In genomic region chr5:64078740-64079461, GRCm38 (mm10) we compare ENCODE assay signal across 8 mouse cellular contexts. TPM values are rescaled to one million over a fixed set of nuclear protein-coding genes. Genes with fewer than 3 reads are reported as not detected.
A peak's percentile ranks its signal among the peaks of the same experiment; 100 is the strongest.
DNase-seq lines count a peak whose midpoint lies in the region; ATAC-seq and TF ChIP-seq lines count a peak whose summit lies in the region.

No protein-coding gene starts in this region.

- no peak for TF ChIP-seq CTCF in cerebellum, adult 2 months (IDR thresholded peaks at IDR 0.05; ENCODE audit: borderline replicate concordance, insufficient read depth, low read depth, low read length)

- no peak overlapping the region for H3K9ac ChIP-seq in forebrain, embryonic 13.5 days
- no peak overlapping the region for H3K9ac ChIP-seq in forebrain, embryonic 11.5 days (ENCODE audit: low read length)
- H3K9ac ChIP-seq in limb, embryonic 12.5 days (replicated peaks) = no peak overlapping the region

- H3K27ac ChIP-seq in forebrain, embryonic 13.5 days = no peak overlapping the region; the same call in 1 of the 2 replicates
- H3K27ac ChIP-seq in forebrain, embryonic 11.5 days (ENCODE audit: low read depth, low read length) = no peak overlapping the region
- H3K27ac ChIP-seq in limb, embryonic 12.5 days = no peak overlapping the region
- no peak overlapping the region for H3K27ac ChIP-seq in limb, embryonic 10.5 days
- no peak overlapping the region for H3K27ac ChIP-seq in cerebellum, adult 2 months (ENCODE audit: insufficient read depth, low read length)

- peak; percentile 53; the same call in 1 of the 2 replicates for ATAC-seq in forebrain, embryonic 13.5 days
- no peak for ATAC-seq in forebrain, embryonic 11.5 days (replicated peaks; ENCODE audit: low FRiP score)
- peak; percentile 42; the same call in 1 of the 2 replicates for ATAC-seq in limb, embryonic 12.5 days (ENCODE audit: insufficient number of reproducible peaks, insufficient read depth, low FRiP score, low TSS enrichment, low read depth)

- no peak overlapping the region for H3K4me2 ChIP-seq in forebrain, embryonic 13.5 days
- no peak overlapping the region for H3K4me2 ChIP-seq in forebrain, embryonic 11.5 days (ENCODE audit: low read depth, low read length, severe bottlenecking)
- no peak overlapping the region for H3K4me2 ChIP-seq in limb, embryonic 12.5 days

- no peak overlapping the region for H3K4me3 ChIP-seq in forebrain, embryonic 13.5 days
- H3K4me3 ChIP-seq in forebrain, embryonic 11.5 days (ENCODE audit: low read depth, low read length) = no peak overlapping the region
- H3K4me3 ChIP-seq in limb, embryonic 12.5 days (replicated peaks) = no peak overlapping the region
- no peak overlapping the region for H3K4me3 ChIP-seq in limb, embryonic 10.5 days
- no peak overlapping the region for H3K4me3 ChIP-seq in cerebellum, adult 2 months (replicated peaks; ENCODE audit: insufficient read depth, low read depth, low read length)

- no peak for DNase-seq in forebrain, embryonic 11.5 days (ENCODE audit: low spot score)
- DNase-seq in limb, embryonic 10.5 days (ENCODE audit: low spot score) = no peak
- DNase-seq in embryo, embryonic 9.5 days (ENCODE audit: extremely low spot score) = peak; percentile 19
- DNase-seq in mesoderm, embryonic 11.5 days (ENCODE audit: low read depth, low spot score) = peak; percentile 61
- no peak for DNase-seq in cerebellum, adult 2 months
- DNase-seq in urinary bladder, postnatal 14 days (ENCODE audit: low spot score) = no peak

- H3K4me1 ChIP-seq in forebrain, embryonic 13.5 days = no peaks in the 10 kb centered on the region; the same call in 1 of the 2 replicates
- H3K4me1 ChIP-seq in forebrain, embryonic 11.5 days (replicated peaks; ENCODE audit: control insufficient read depth, insufficient read depth, low read length) = no peaks in the 10 kb centered on the region
- no peaks in the 10 kb centered on the region for H3K4me1 ChIP-seq in limb, embryonic 12.5 days (replicated peaks)
- peaks cover 13% of the 10 kb centered on the region for H3K4me1 ChIP-seq in limb, embryonic 10.5 days
- no peaks in the 10 kb centered on the region for H3K4me1 ChIP-seq in cerebellum, adult 2 months (ENCODE audit: control insufficient read depth, insufficient read depth, low read length)

- no peaks in the 10 kb centered on the region for H3K27me3 ChIP-seq in forebrain, embryonic 13.5 days
- H3K27me3 ChIP-seq in forebrain, embryonic 11.5 days (ENCODE audit: control insufficient read depth, insufficient read depth, low read length) = no peaks in the 10 kb centered on the region
- H3K27me3 ChIP-seq in limb, embryonic 12.5 days = no peaks in the 10 kb centered on the region
- H3K27me3 ChIP-seq in limb, embryonic 10.5 days (ENCODE audit: low read depth, poor library complexity, severe bottlenecking) = no peaks in the 10 kb centered on the region
- no peaks in the 10 kb centered on the region for H3K27me3 ChIP-seq in cerebellum, adult 2 months (ENCODE audit: control insufficient read depth, insufficient read depth, low read length)

- no peak for TF ChIP-seq POLR2A in cerebellum, adult 2 months (IDR thresholded peaks at IDR 0.05; ENCODE audit: borderline replicate concordance, insufficient read depth, low read length)

- H3K9me3 ChIP-seq in forebrain, embryonic 13.5 days (replicated peaks) = no peaks in the 10 kb centered on the region
- no peaks in the 10 kb centered on the region for H3K9me3 ChIP-seq in forebrain, embryonic 11.5 days (ENCODE audit: control insufficient read depth, low read length)
- no peaks in the 10 kb centered on the region for H3K9me3 ChIP-seq in limb, embryonic 12.5 days
- no peaks in the 10 kb centered on the region for H3K9me3 ChIP-seq in limb, embryonic 10.5 days (replicated peaks)

- WGBS in forebrain, embryonic 13.5 days = 72% methylated on average over 7 of the region's 7 CpGs
- WGBS in forebrain, embryonic 11.5 days = 76% methylated on average over 7 of the region's 7 CpGs
- 34% methylated on average over 7 of the region's 7 CpGs for WGBS in limb, embryonic 12.5 days
- 39% methylated on average over 7 of the region's 7 CpGs for WGBS in limb, embryonic 10.5 days
- 39% methylated on average over 7 of the region's 7 CpGs for WGBS in cerebellum, adult 2 months

- H3K36me3 ChIP-seq in forebrain, embryonic 13.5 days (ENCODE audit: poor library complexity, severe bottlenecking) = no peaks in the 10 kb centered on the region
- H3K36me3 ChIP-seq in forebrain, embryonic 11.5 days (ENCODE audit: control insufficient read depth, insufficient read depth, low read length) = no peaks in the 10 kb centered on the region
- H3K36me3 ChIP-seq in limb, embryonic 12.5 days = no peaks in the 10 kb centered on the region
- H3K36me3 ChIP-seq in limb, embryonic 10.5 days = no peaks in the 10 kb centered on the region

RNA-seq across cellular contexts. Expression of gene Pgm2, which starts 13.8 kb away (rescaled TPM):
- 30.0 and 30.8 TPM in 2 replicates for polyA plus RNA-seq in forebrain, embryonic 13.5 days (2015; fragmentation: Nextera tagmentation; extraction: Ambion mirVana)
- polyA plus RNA-seq in forebrain, embryonic 11.5 days (2014; fragmentation: Nextera tagmentation; extraction: Ambion mirVana) = 27.7 and 29.7 TPM in 2 replicates
- polyA plus RNA-seq in limb, embryonic 12.5 days (2016; fragmentation: Nextera tagmentation; extraction: Ambion mirVana) = 32.0 and 35.2 TPM in 2 replicates
- 22.5 and 26.8 TPM in 2 replicates for polyA plus RNA-seq in limb, embryonic 10.5 days (2016; fragmentation: Nextera tagmentation; extraction: Ambion mirVana)
- polyA plus RNA-seq in cerebellum, adult 2 months (2012; rRNA removed) = 8.4 and 10.8 TPM in 2 replicates

Comparison
In these comparisons a context has a peak if more than half of its experiments do, and no peak if none do; other contexts are left out.
1. DNase-seq: peak in embryo, embryonic 9.5 days (single experiment) and mesoderm, embryonic 11.5 days (single experiment); none in forebrain, embryonic 11.5 days (single experiment), limb, embryonic 10.5 days (single experiment), cerebellum, adult 2 months (0 of 2) and urinary bladder, postnatal 14 days (single experiment).